ENCODE assay signal across 8 mouse cellular contexts in the genomic region with DNA sequence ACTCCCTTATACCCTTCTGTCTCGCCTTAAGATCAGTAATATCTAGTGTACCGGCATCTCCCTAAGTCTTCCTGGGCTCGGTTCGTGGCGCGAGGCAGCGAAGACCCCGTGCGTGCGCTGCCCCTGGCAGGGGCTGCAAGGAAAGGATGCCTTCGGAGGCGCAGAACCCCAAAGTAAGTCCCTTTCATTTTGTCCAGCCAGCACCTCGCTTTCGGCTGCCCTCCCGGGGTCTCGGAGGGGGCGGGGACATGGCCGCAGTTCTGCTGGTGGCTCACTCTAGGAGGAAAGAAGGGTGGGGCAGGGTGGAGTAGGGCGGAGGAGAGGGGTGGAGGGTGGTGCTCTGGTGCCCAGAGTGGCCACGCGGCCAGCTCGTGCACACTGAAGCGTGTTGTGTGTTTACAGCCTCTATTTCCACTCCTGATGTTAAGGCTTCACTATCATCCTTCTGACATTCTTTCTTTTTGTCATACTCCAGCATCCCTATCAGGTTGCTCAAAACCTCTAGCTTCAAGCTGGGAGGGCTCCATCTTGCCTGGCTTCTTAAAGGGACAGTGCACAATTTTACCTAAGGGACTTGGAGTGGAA. TPM values are rescaled to one million over a fixed set of nuclear protein-coding genes. Genes with fewer than 3 reads are reported as not detected.
A peak's percentile ranks its signal among the peaks of the same experiment; 100 is the strongest.
DNase-seq lines count a peak whose midpoint lies in the region; ATAC-seq and TF ChIP-seq lines count a peak whose summit lies in the region.

No protein-coding gene starts in this region.

- H3K4me3 ChIP-seq in intestine, postnatal 0 days (ENCODE audit: low read depth, low read length), result peak overlapping the region; percentile 45
- H3K4me3 ChIP-seq in limb, embryonic 11.5 days (ENCODE audit: low read depth, low read length), result peak overlapping the region; percentile 45
- peak overlapping the region; percentile 53 for H3K4me3 ChIP-seq in midbrain, embryonic 14.5 days (replicated peaks; ENCODE audit: low read depth, low read length)
- H3K4me3 ChIP-seq in stomach, embryonic 14.5 days (ENCODE audit: low read depth, low read length), result peak overlapping the region; percentile 37

- ATAC-seq in frontal cortex, adult (ENCODE audit: low TSS enrichment), result peak; percentile 86
- ATAC-seq in intestine, postnatal 0 days, result no peak
- ATAC-seq in limb, embryonic 11.5 days (ENCODE audit: insufficient number of reproducible peaks, low FRiP score, low TSS enrichment, low read depth), result peak; percentile 88; the same call in 1 of the 2 replicates
- peak; percentile 86 for ATAC-seq in midbrain, embryonic 14.5 days (ENCODE audit: low FRiP score, low TSS enrichment)
- 0 out of 2 replicates have a peak, but pooled peaks have one; percentile 63 for ATAC-seq in stomach, embryonic 14.5 days (ENCODE audit: insufficient number of reproducible peaks, insufficient read depth, low FRiP score, low read depth)

- no peaks in the 10 kb centered on the region for H3K9me3 ChIP-seq in intestine, postnatal 0 days (ENCODE audit: control insufficient read depth)
- H3K9me3 ChIP-seq in limb, embryonic 11.5 days (ENCODE audit: control insufficient read depth, low read length), result no peaks in the 10 kb centered on the region
- no peaks in the 10 kb centered on the region for H3K9me3 ChIP-seq in midbrain, embryonic 14.5 days (ENCODE audit: control insufficient read depth, low read length)
- H3K9me3 ChIP-seq in stomach, embryonic 14.5 days (ENCODE audit: control insufficient read depth, low read depth, low read length), result no peaks in the 10 kb centered on the region

- no peaks in the 10 kb centered on the region for H3K36me3 ChIP-seq in intestine, postnatal 0 days (ENCODE audit: control insufficient read depth, insufficient read depth)
- H3K36me3 ChIP-seq in limb, embryonic 11.5 days (ENCODE audit: control insufficient read depth, insufficient read depth, low read length), result no peaks in the 10 kb centered on the region
- no peaks in the 10 kb centered on the region for H3K36me3 ChIP-seq in midbrain, embryonic 14.5 days (ENCODE audit: control insufficient read depth, insufficient read depth, low read length)
- no peaks in the 10 kb centered on the region for H3K36me3 ChIP-seq in stomach, embryonic 14.5 days (ENCODE audit: control insufficient read depth, insufficient read depth, low read length)

- H3K4me2 ChIP-seq in intestine, postnatal 0 days (replicated peaks; ENCODE audit: low read depth), result peak overlapping the region; percentile 67
- H3K4me2 ChIP-seq in limb, embryonic 11.5 days (ENCODE audit: low read depth, severe bottlenecking), result peak overlapping the region; percentile 59
- H3K4me2 ChIP-seq in midbrain, embryonic 14.5 days (ENCODE audit: low read length), result peak overlapping the region; percentile 54
- peak overlapping the region; percentile 48 for H3K4me2 ChIP-seq in stomach, embryonic 14.5 days (replicated peaks; ENCODE audit: low read depth, low read length)

- H3K4me1 ChIP-seq in intestine, postnatal 0 days (replicated peaks; ENCODE audit: control insufficient read depth, insufficient read depth, low read length), result no peaks in the 10 kb centered on the region
- H3K4me1 ChIP-seq in limb, embryonic 11.5 days (ENCODE audit: control insufficient read depth, insufficient read depth, low read length), result no peaks in the 10 kb centered on the region
- no peaks in the 10 kb centered on the region for H3K4me1 ChIP-seq in midbrain, embryonic 14.5 days (ENCODE audit: control insufficient read depth, insufficient read depth, low read length)
- H3K4me1 ChIP-seq in stomach, embryonic 14.5 days (ENCODE audit: control insufficient read depth, insufficient read depth, low read length), result no peaks in the 10 kb centered on the region

- no peak for TF ChIP-seq CTCF in intestine, postnatal 0 days (IDR thresholded peaks at IDR 0.05; ENCODE audit: low read depth)

- H3K27me3 ChIP-seq in intestine, postnatal 0 days (replicated peaks; ENCODE audit: control insufficient read depth, insufficient read depth, low read length), result no peaks in the 10 kb centered on the region
- H3K27me3 ChIP-seq in limb, embryonic 11.5 days (ENCODE audit: control insufficient read depth, insufficient read depth, low read length), result 0 out of 2 replicates have a peak, but pooled peaks cover 3% of the 10 kb centered on the region
- H3K27me3 ChIP-seq in midbrain, embryonic 14.5 days (ENCODE audit: control insufficient read depth, insufficient read depth, low read length), result no peaks in the 10 kb centered on the region
- no peaks in the 10 kb centered on the region for H3K27me3 ChIP-seq in stomach, embryonic 14.5 days (ENCODE audit: control insufficient read depth, insufficient read depth, low read length)

- 19% methylated on average over 22 of the region's 23 CpGs for WGBS in intestine, postnatal 0 days
- WGBS in limb, embryonic 11.5 days, result 23% methylated on average over 23 of the region's 23 CpGs
- WGBS in midbrain, embryonic 14.5 days, result 17% methylated on average over 23 of the region's 23 CpGs
- 30% methylated on average over 23 of the region's 23 CpGs for WGBS in stomach, embryonic 14.5 days

- peak; percentile 7 for DNase-seq in gastrocnemius, postnatal 10 days
- DNase-seq in gastrocnemius, postnatal 25 days, result no peak
- peak; percentile 60 for DNase-seq in cerebellum, adult 9-11 months
- DNase-seq in limb, embryonic 11.5 days (ENCODE audit: low spot score), result peak; percentile 42
- DNase-seq in midbrain, embryonic 14.5 days, result peak; percentile 72

- H3K27ac ChIP-seq in intestine, postnatal 0 days (ENCODE audit: low read depth, low read length), result no peak overlapping the region
- H3K27ac ChIP-seq in limb, embryonic 11.5 days (replicated peaks; ENCODE audit: low read depth, low read length), result no peak overlapping the region
- H3K27ac ChIP-seq in midbrain, embryonic 14.5 days (replicated peaks; ENCODE audit: low read depth, low read length), result peak overlapping the region; percentile 81
- no peak overlapping the region for H3K27ac ChIP-seq in stomach, embryonic 14.5 days (ENCODE audit: low read length)

- peak overlapping the region; percentile 43 for H3K9ac ChIP-seq in intestine, postnatal 0 days (ENCODE audit: low read depth, low read length)
- peak overlapping the region; percentile 2; the same call in 1 of the 2 replicates for H3K9ac ChIP-seq in limb, embryonic 11.5 days (ENCODE audit: low read length)
- H3K9ac ChIP-seq in midbrain, embryonic 14.5 days (replicated peaks; ENCODE audit: low read length), result peak overlapping the region; percentile 62
- H3K9ac ChIP-seq in stomach, embryonic 14.5 days (replicated peaks; ENCODE audit: low read depth, low read length), result no peak overlapping the region

RNA-seq across cellular contexts. Expression of gene Klf8, which starts 0.7 kb away (rescaled TPM):
- total RNA-seq in gastrocnemius, postnatal 10 days (2021), result 1 to 10 TPM in 1 of 2 experiments, under 1 TPM in 1; 0.54 to 1.2 TPM
- total RNA-seq in gastrocnemius, postnatal 25 days (2021), result under 1 TPM; 0.26 to 0.59 TPM
- 0.17 and 0.33 TPM in 2 replicates for polyA plus RNA-seq in intestine, postnatal 0 days (2015; fragmentation: Nextera tagmentation; extraction: Ambion mirVana)
- polyA plus RNA-seq in limb, embryonic 11.5 days (2014; fragmentation: Nextera tagmentation; extraction: Ambion mirVana), result 1.2 TPM in 2 replicates
- 6.4 and 6.9 TPM in 2 replicates for polyA plus RNA-seq in midbrain, embryonic 14.5 days (2014; fragmentation: Nextera tagmentation; extraction: Ambion mirVana)
- polyA plus RNA-seq in stomach, embryonic 14.5 days (2014; fragmentation: Nextera tagmentation; extraction: Ambion mirVana), result 1.2 and 1.3 TPM in 2 replicates
